Mouse (Mus musculus) monocyte, adult 2 months (primary cell): Measurements from ENCODE around the gene Gstm4.
A peak's percentile ranks its signal among the peaks of the same experiment; 100 is the strongest.
"Not testable (repeated sequence)": the region's sequence is repeated elsewhere in the genome, so short reads cannot be mapped to it uniquely, and the experiment has no call there.

Experiments used
- DNase-seq, 2 experiments: peaks; one replicate each; pipeline ENCODE4 v3.0.0; 2022; ENCODE audit warnings: low spot score in 2 of 2, low read depth in 1 of 2

The Gstm4 gene

GRCm38 (mm10) chr3:108018190-108018820 lies 26.4 kb downstream of the Gstm4 start:
- DNase-seq, result no peak

GRCm38 (mm10) chr3:108017473-108018189 lies 27.1 kb downstream of the Gstm4 start, which contains the start of gene Gstm1:
Gene Gstm1 (minus strand): TSS chr3:108017973.
- DNase-seq, result peak; percentile 75 to 88

DNA sequence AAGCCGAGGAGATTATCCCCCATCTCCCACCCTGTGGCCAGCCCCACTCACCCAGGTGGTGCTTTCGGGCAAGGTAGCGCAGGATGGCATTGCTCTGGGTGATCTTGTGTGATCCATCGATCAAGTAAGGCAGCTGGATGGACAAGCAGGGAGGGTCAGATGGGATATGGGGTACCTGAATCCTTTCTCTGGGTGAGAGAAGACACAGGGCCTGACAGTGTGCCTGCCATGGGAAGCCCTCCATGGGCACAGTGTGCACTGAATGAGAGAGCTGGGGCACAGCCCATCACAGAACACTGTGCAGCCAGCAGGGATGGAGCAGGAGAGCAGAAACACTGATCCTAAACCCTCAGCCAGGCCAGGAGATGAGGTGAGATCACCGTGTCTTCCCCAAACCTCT lies 28.2 kb downstream of the Gstm4 start:
- not testable (repeated sequence) for DNase-seq

- no peak for DNase-seq
Measured at GRCm38 (mm10) chr3:108014974-108015346, 29.7 kb downstream of the Gstm4 start.

DNA sequence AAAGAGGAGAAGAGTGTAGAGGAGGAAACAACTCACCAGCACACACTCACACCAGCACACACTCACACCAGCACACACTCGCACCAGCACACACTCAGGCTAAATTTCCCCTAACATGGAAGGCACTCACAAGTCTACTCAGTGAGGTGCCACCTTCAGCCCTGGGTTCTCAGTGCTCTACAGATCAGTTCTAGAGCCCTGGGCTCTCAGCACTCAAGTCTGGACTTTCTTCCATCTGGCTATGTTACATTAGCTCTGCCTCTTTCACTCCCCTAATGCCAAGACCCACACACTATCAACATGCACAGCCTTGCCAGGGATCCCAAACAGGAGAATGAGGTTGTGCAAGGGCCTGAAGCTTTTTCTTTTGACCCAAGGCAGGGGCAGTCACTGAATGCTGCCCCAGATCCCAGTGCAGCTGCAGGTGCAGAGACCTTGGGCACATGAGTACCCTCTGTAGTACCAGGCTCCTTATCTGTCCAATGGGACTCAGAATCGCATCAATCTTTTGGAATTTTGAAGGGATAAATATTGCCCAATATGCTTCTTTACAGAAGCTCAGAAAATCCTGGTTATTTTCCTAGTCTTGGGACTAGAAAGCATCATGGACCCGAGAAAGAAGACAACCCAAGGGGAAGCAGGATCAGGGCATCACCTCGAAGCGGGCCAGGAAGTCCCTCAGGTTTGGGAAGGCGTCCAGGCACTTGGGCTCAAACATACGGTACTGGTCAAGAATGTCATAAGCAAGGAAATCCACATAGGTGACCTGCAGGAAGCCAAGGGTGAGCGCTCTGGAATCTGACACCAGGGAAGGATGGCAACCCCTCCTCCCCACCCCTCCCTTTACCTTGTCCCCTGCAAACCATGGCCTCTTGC lies 30.4 kb downstream of the Gstm4 start:
- DNase-seq, result no peak

DNA sequence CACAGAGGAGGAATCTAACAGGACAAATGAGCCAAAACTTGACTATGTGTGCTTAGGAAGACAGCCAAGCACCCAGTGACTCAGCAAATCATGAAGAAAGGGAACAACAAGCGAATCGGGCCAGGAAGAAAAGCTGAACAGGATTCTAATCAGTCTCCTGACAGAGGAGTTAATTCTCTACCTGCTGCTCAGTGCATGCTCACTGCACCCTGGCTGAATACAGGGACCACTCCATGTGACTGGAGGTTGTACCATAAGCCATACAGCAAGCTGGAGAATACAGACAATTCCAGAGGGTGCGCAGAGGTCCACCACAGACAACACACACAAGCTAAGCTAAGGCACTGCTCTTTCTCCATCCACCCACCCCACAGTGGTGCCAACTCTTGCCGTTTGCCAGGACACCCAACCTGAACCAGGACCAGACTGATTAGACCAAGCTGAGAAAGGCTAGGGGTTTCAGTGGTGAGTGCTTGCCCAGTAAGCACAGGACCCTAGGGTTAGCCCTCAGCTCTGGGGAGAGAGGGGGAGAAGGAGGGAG lies 31.3 kb downstream of the Gstm4 start:
- no peak for DNase-seq

- no peak for DNase-seq
Measured at GRCm38 (mm10) chr3:108011558-108011957, 33.1 kb downstream of the Gstm4 start.

GRCm38 (mm10) chr3:108010286-108010685 lies 34.4 kb downstream of the Gstm4 start:
- DNase-seq, result no peak

DNA sequence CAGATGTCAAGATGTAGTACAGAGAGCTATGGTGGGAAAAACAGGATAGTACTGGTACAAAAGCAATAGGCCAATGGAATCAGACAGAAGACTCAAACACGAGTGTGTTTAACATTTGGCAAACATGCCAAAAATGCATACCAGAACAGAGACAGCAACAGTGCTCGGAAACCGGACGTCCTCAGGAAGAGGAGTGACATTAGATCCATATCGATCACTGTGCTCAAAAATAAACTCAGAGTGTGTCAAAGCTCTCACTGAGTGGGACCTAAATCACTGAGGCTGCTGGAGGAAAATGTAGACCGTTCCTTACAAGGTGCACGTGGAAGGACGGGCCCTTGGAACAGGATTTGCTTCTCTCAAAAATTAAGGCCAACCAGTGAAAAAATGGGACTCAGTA lies 42.7 kb downstream of the Gstm4 start:
- no peak for DNase-seq

- no peak for DNase-seq
Measured at GRCm38 (mm10) chr3:107999491-107999890, 45.2 kb downstream of the Gstm4 start.

- no peak for DNase-seq
Measured at GRCm38 (mm10) chr3:107998591-107998990, 46.1 kb downstream of the Gstm4 start.

DNA sequence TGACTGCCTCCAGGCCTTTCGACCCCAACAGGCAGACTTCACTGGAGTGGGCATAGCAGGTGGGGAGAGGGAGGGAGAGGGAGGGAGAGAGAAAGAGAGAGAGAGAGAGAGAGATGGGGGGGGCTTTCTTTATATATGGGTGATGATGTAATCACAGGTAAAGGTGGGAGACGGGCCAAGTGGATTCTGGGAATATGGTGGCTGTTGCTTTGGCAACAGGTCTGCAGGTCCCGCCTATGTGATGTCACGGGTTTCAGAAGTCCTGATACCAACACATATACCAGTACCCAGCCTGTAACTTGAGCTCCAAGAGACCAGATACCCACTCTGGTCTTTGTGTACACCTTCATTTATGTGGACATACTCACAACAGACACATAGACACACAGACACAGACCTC lies 48.1 kb downstream of the Gstm4 start:
- DNase-seq, result no peak

- DNase-seq, result not testable (repeated sequence)
Measured at GRCm38 (mm10) chr3:107995974-107996373, 48.7 kb downstream of the Gstm4 start.
